Mouse (Mus musculus) kidney, adult 9 months (tissue): ENCODE data around the gene Slc8a1.

ENCODE experiments used
- DNase-seq: peaks from one replicate; pipeline ENCODE4 v3.0.0; 2022

The Slc8a1 gene

GRCm38 (mm10) chr17:81416361-81417114 is 321.6 kb downstream of the Slc8a1 start:
- no peak for DNase-seq

GRCm38 (mm10) chr17:81412736-81413135 is 325.4 kb downstream of the Slc8a1 start:
- no peak for DNase-seq

GRCm38 (mm10) chr17:81404225-81404624 is 334.0 kb downstream of the Slc8a1 start:
- DNase-seq: no peak

- DNase-seq: no peak
These were observed 335.1 kb downstream of the Slc8a1 start for GRCm38 (mm10) chr17:81403121-81403520.

- DNase-seq: no peak
These were observed 335.5 kb downstream of the Slc8a1 start for GRCm38 (mm10) chr17:81402636-81403035.

GRCm38 (mm10) chr17:81400377-81400776 is 337.8 kb downstream of the Slc8a1 start:
- no peak for DNase-seq

GRCm38 (mm10) chr17:81397434-81397833 is 340.7 kb downstream of the Slc8a1 start:
- DNase-seq: no peak

- DNase-seq: no peak
These were observed 344.1 kb downstream of the Slc8a1 start for GRCm38 (mm10) chr17:81394124-81394523.

- DNase-seq: no peak
These were observed 345.1 kb downstream of the Slc8a1 start for GRCm38 (mm10) chr17:81393040-81393439.

GRCm38 (mm10) chr17:81391478-81391877 is 346.7 kb downstream of the Slc8a1 start:
- DNase-seq: no peak

- no peak for DNase-seq
These were observed 347.4 kb downstream of the Slc8a1 start for GRCm38 (mm10) chr17:81390790-81391189.

- no peak for DNase-seq
These were observed 352.1 kb downstream of the Slc8a1 start for GRCm38 (mm10) chr17:81386118-81386517.

GRCm38 (mm10) chr17:81385476-81385875 is 352.7 kb downstream of the Slc8a1 start:
- DNase-seq: no peak

- peak; percentile 86 for DNase-seq
These were observed 354.7 kb downstream of the Slc8a1 start for GRCm38 (mm10) chr17:81383461-81383860.

- DNase-seq: no peak
These were observed 359.7 kb downstream of the Slc8a1 start for GRCm38 (mm10) chr17:81378436-81378835.

- no peak for DNase-seq
These were observed 360.3 kb downstream of the Slc8a1 start for GRCm38 (mm10) chr17:81377757-81378299.

- DNase-seq: no peak
These were observed 361.0 kb downstream of the Slc8a1 start for GRCm38 (mm10) chr17:81377195-81377594.

GRCm38 (mm10) chr17:81375901-81376300 is 362.3 kb downstream of the Slc8a1 start:
- DNase-seq: no peak

- DNase-seq: no peak
These were observed 369.1 kb downstream of the Slc8a1 start for GRCm38 (mm10) chr17:81369036-81369435.

GRCm38 (mm10) chr17:81368503-81368902 is 369.7 kb downstream of the Slc8a1 start:
- DNase-seq: no peak

GRCm38 (mm10) chr17:81363368-81363767 is 374.8 kb downstream of the Slc8a1 start:
- DNase-seq: no peak

GRCm38 (mm10) chr17:81360571-81360970 is 377.6 kb downstream of the Slc8a1 start:
- DNase-seq: no peak

GRCm38 (mm10) chr17:81360032-81360431 is 378.1 kb downstream of the Slc8a1 start:
- DNase-seq: no peak

- DNase-seq: no peak
These were observed 402.0 kb downstream of the Slc8a1 start for GRCm38 (mm10) chr17:81336024-81336754.
